Mouse (Mus musculus): ENCODE results near the gene Hist3h2ba. TPM values are rescaled to one million over a fixed set of nuclear protein-coding genes. Genes with fewer than 3 reads are reported as not detected.

Gene Hist3h2ba
- polyA plus RNA-seq, 1 experiment: 726 TPM

DNA sequence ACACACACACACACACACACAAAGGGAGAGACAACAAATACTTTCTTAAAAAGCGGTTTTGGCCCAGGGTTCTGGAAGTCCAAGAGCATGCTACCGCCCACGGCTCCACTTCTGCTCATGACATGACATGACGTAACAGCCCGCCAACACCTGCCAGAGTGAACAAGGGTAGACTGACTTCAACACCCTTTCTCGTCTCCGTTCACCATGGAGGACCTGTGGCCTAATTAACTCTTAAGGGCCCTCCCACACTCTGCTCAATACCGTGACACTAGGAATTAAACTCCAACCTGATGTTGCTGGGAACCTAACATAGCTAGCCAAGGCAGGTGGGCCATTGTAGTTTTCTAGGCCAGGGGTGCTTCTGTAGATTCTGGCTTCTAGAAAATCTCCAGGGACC is 20.3 kb downstream of the Hist3h2ba start:
- no peak for DNase-seq (ENCODE audit: low read depth)
- TF ChIP-seq CTCF (IDR thresholded peaks at IDR 0.05; ENCODE audit: borderline replicate concordance, extremely low read depth, insufficient read depth, insufficient read length) (no peak), POLR2A (IDR thresholded peaks at IDR 0.05; ENCODE audit: borderline replicate concordance, extremely low read depth, insufficient read depth, insufficient read length, poor library complexity, severe bottlenecking) (no peak)

DNA sequence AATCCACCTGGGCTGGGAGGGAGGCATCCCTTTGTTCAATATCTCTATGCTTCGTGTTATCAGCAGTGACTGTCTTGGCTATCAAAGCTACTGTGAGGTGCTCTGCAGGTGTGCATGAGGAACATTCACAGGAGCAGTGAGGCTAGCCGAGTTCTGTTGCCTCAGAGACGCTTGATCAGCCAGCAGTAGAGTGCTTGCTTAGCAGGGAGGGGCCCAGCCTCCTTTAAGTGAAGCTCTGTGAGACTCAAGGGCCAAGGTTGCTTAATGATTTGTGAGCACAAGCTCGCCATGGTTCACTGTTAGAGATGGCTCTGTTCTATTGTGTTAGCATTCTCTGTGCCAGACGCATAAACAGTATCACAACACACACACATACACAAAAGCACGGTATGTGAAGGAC is 20.9 kb downstream of the Hist3h2ba start:
- no peak for DNase-seq (ENCODE audit: low read depth)
- no peak for TF ChIP-seq POLR2A (IDR thresholded peaks at IDR 0.05; ENCODE audit: borderline replicate concordance, extremely low read depth, insufficient read depth, insufficient read length, poor library complexity, severe bottlenecking)
- no peak for TF ChIP-seq CTCF (IDR thresholded peaks at IDR 0.05; ENCODE audit: borderline replicate concordance, extremely low read depth, insufficient read depth, insufficient read length)

DNA sequence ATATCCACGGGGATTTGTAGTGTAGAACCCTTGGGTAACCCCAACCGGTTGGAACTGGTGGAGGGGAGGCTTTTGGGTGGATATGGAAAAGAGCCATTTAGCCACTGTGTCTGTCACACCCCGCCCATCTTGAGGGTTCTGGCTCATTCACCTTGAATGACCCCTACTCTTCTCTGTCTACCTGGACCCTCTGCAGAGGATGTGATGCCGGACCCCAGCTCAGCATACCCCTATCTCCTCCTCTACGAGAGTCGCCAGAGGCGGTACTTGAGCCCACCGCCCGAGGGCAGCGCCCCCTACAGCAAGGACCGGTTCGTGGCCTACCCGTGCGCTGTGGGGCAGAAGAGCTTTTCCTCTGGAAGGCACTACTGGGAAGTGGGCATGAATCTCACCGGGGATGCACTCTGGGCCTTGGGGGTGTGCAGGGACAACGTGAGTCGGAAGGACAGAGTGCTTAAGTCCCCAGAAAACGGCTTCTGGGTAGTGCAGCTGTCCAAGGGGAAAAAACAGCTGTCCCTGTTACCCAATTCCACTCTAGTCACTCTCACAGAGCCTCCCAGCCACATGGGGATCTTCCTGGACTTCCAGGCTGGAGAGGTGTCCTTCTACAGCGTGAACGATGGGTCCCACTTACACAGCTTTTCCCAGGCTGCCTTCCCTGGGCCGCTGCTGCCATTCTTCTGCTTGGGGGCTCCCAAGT is 22.3 kb downstream of the Hist3h2ba start:
- TF ChIP-seq POLR2A (IDR thresholded peaks at IDR 0.05; ENCODE audit: borderline replicate concordance, extremely low read depth, insufficient read depth, insufficient read length, poor library complexity, severe bottlenecking) (no peak), CTCF (IDR thresholded peaks at IDR 0.05; ENCODE audit: borderline replicate concordance, extremely low read depth, insufficient read depth, insufficient read length) (no peak)
- DNase-seq (ENCODE audit: low read depth): no peak

DNA sequence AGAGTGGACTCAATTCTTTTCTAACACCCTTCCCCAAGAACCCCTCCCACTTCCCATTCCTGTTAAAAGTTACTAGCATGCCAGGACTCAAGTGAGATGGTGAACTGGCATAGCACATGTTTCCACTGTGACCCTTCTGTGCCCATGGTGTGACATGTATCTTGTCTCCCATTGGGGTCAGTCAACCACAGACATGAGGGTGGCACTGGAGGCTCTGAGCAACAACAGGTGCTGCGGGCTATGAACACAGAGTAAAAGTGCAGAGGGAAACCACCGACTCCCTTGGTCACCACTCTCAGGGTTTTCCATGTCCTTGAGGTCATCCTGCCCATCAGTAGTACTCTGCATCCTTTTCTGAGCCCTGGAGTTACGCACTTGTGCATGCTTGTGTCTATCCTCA is 23.1 kb downstream of the Hist3h2ba start:
- no peak for TF ChIP-seq CTCF (IDR thresholded peaks at IDR 0.05; ENCODE audit: borderline replicate concordance, extremely low read depth, insufficient read depth, insufficient read length)
- TF ChIP-seq POLR2A (IDR thresholded peaks at IDR 0.05; ENCODE audit: borderline replicate concordance, extremely low read depth, insufficient read depth, insufficient read length, poor library complexity, severe bottlenecking): no peak
- DNase-seq (ENCODE audit: low read depth): no peak

DNA sequence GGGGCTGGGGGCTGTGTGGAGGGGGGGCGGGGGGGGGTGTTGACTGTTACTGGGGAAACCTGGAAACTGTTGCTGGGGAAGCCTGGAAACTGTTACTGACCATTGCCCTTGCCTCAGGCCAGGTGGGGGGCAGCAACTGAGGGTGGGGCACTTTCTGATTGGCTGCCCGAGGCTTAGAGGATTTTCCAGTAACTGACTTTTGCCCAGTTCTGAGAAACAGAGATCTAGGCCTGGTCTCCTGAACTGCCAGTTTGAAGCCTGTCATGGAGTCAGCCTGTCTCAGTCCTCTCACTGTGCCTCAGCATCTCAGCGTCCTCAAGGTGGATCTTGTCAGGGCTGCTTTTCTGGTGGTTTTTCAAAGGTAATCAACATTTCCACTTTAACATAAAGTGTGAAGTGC is 25.7 kb downstream of the Hist3h2ba start:
- no peak for TF ChIP-seq POLR2A (IDR thresholded peaks at IDR 0.05; ENCODE audit: borderline replicate concordance, extremely low read depth, insufficient read depth, insufficient read length, poor library complexity, severe bottlenecking)
- no peak for TF ChIP-seq CTCF (IDR thresholded peaks at IDR 0.05; ENCODE audit: borderline replicate concordance, extremely low read depth, insufficient read depth, insufficient read length)
- DNase-seq (ENCODE audit: low read depth): no peak

DNA sequence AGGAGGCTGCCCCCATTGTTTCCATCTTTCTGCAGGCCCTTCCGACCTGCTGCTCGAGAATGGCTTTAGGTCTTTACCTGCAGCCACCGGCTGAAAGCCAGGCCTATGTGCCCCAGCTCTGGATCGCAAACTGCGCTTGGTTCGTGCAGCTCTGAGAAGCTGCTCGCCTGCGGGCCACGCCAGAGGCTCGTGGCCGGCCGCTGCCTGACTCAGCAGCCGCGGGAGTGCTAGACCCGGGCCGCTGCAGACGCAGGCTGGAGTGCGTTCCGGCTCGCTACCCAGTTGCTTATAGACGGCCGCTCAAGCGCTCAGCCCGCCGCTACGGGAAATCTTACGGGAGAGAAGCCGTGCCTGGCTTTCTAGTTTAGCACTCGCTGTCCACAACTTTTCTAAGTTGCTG is 28.4 kb downstream of the Hist3h2ba start:
- TF ChIP-seq POLR2A (IDR thresholded peaks at IDR 0.05; ENCODE audit: borderline replicate concordance, extremely low read depth, insufficient read depth, insufficient read length, poor library complexity, severe bottlenecking) (no peak), CTCF (IDR thresholded peaks at IDR 0.05; ENCODE audit: borderline replicate concordance, extremely low read depth, insufficient read depth, insufficient read length) (no peak)
- DNase-seq (ENCODE audit: low read depth): no peak

DNA sequence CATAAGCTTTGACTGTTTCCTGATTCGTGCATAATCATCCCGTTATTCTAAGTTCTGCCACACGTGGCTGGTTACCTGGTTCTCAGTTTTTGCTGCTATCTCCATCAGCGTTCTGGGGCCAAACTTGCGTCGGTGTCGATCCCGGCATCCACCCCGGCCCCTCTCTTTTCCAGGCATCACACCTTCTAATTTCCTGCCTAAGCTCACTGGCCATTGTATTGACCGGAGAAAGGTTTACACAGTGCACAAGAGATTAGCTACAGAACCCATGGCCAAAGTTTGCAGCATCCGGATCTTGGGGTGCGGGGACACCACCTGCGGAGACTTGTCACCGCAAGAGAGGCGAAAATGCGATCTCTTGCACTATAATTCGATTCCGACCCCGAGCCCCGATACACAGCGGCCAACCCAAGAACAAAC is 28.9 kb downstream of the Hist3h2ba start:
- TF ChIP-seq CTCF (IDR thresholded peaks at IDR 0.05; ENCODE audit: borderline replicate concordance, extremely low read depth, insufficient read depth, insufficient read length) (no peak), POLR2A (IDR thresholded peaks at IDR 0.05; ENCODE audit: borderline replicate concordance, extremely low read depth, insufficient read depth, insufficient read length, poor library complexity, severe bottlenecking) (no peak)
- DNase-seq (ENCODE audit: low read depth): no peak

DNA sequence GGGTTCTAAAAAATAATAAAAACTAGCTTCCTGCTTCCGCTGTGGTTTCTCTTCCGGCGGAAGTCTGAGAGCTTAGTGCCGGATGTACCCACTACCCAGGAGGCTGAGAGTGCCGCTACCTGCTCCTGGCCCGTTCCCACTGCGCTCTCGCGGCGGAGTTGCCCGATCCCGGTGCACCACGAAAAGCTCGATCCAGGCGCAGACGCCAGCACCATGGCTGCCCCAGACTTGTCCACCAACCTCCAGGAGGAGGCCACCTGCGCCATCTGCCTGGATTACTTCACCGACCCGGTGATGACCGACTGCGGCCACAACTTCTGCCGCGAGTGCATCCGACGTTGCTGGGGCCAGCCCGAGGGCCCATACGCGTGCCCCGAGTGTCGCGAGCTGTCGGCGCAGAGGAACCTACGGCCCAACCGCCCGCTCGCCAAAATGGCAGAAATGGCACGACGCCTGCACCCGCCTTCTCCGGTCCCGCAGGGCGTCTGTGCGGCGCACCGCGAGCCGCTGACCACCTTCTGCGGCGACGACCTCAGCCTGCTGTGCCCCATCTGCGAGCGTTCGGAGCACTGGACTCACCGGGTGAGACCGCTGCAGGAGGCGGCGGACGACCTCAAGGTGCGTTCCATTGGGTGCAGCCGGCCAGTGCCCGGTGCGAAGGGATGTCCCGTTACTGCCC is 29.4 kb downstream of the Hist3h2ba start, which contains the start of gene Trim11:
TSS of gene Trim11 (plus strand) at position 67 of the 679 bp plus-strand sequence.
- DNase-seq (ENCODE audit: low read depth): peak; percentile 91
- TF ChIP-seq POLR2A (IDR thresholded peaks at IDR 0.05; ENCODE audit: borderline replicate concordance, extremely low read depth, insufficient read depth, insufficient read length, poor library complexity, severe bottlenecking) (no peak), CTCF (IDR thresholded peaks at IDR 0.05; ENCODE audit: borderline replicate concordance, extremely low read depth, insufficient read depth, insufficient read length) (no peak)

DNA sequence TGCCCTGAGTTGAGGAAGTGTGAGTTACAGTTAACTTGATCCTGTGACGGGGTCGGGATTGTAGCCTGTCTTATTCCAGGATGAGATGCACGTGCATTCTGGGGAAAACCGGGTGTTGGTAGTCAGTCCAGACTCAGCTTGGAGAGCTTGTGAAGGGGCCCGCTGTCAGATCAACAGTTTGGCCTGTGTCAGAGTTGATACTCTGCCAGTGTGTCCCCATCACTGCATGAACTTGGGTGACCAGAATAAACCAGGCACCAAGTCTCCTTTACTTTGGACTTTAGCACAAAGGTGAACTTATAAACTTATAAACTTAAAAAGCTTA is 29.9 kb downstream of the Hist3h2ba start:
- no peak for DNase-seq (ENCODE audit: low read depth)
- TF ChIP-seq POLR2A (IDR thresholded peaks at IDR 0.05; ENCODE audit: borderline replicate concordance, extremely low read depth, insufficient read depth, insufficient read length, poor library complexity, severe bottlenecking): no peak
- TF ChIP-seq CTCF (IDR thresholded peaks at IDR 0.05; ENCODE audit: borderline replicate concordance, extremely low read depth, insufficient read depth, insufficient read length): no peak

DNA sequence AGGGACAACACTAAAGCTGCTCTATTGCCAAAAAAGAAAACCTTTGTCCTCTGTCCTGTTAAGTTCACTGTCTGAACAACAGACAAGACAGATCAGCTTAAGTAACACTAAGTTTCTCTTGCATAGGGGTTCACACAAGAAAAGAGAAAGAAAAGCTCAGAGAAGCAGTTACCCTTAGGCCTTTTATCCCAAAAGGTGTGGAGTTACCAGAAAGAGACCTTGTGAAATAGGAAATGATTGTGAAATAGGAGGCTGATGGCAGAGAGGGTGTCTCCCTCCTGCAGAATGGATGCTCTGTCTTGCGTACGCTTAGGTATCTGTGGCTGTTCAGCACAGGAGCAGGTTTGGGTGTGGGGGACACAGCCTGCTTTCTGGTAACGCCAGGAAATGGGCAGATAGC is 30.5 kb downstream of the Hist3h2ba start:
- TF ChIP-seq CTCF (IDR thresholded peaks at IDR 0.05; ENCODE audit: borderline replicate concordance, extremely low read depth, insufficient read depth, insufficient read length) (no peak), POLR2A (IDR thresholded peaks at IDR 0.05; ENCODE audit: borderline replicate concordance, extremely low read depth, insufficient read depth, insufficient read length, poor library complexity, severe bottlenecking) (no peak)
- no peak for DNase-seq (ENCODE audit: low read depth)

DNA sequence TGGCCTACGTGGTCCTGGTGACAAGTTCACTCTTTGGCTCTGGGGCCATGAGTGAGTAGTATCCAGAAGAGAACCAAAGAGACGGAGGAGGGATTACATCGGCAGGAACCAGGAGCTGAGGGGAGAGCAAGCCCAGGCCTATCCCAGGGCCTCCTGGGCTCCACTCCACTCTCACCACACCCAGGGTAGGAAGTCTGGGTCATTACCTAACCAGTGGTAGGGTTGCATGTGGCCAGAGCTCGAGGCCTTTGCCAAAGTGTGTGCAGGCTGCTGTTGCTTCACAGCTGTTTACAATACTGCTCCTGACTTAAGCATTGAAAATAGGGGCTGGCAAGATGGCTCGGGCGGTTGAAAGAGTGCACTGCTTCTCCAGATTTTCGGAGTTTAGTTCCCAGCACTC is 30.9 kb downstream of the Hist3h2ba start:
- TF ChIP-seq CTCF (IDR thresholded peaks at IDR 0.05; ENCODE audit: borderline replicate concordance, extremely low read depth, insufficient read depth, insufficient read length) (no peak), POLR2A (IDR thresholded peaks at IDR 0.05; ENCODE audit: borderline replicate concordance, extremely low read depth, insufficient read depth, insufficient read length, poor library complexity, severe bottlenecking) (no peak)
- no peak for DNase-seq (ENCODE audit: low read depth)
